In genomic region chr2:58534379-58534778, GRCm38 (mm10) we compare ENCODE assay signal across 11 mouse cellular contexts. TPM values are rescaled to one million over a fixed set of nuclear protein-coding genes. Genes with fewer than 3 reads are reported as not detected.
DNase-seq lines count a peak whose midpoint lies in the region; ATAC-seq lines count a peak whose summit lies in the region.
"Had no signal": no experiment of that assay in that cellular context is flagged by ENCODE, and none has a peak within 500 bp of the region (broad histone marks: within the 10 kb centered on the region; RNA-seq: fewer than 3 reads in every experiment).

No protein-coding gene starts in this region.

- 56% methylated on average over 4 of the region's 4 CpGs for WGBS in heart, embryonic 11.5 days (ENCODE audit: insufficient replicate concordance)

- peak overlapping the region; percentile 66 for H3K27ac ChIP-seq in heart, embryonic 11.5 days (ENCODE audit: low read depth, low read length)
- peak overlapping the region; percentile 5; the same call in 1 of the 2 replicates for H3K27ac ChIP-seq in brown adipose tissue, adult 24 weeks (replicated peaks; ENCODE audit: low read depth, low read length)

- intact Hi-C loops in left cerebral cortex, postnatal 14 days (cut with DNase I): no loop called here
- intact Hi-C loops in left cerebral cortex, postnatal 10 days (cut with DNase I): no loop called here

- no peaks in the 10 kb centered on the region for H3K36me3 ChIP-seq in heart, embryonic 11.5 days (ENCODE audit: control insufficient read depth, insufficient read depth, low read length)

- no peak for ATAC-seq in heart, embryonic 11.5 days (replicated peaks; ENCODE audit: insufficient number of reproducible peaks, low FRiP score, low TSS enrichment)
- ATAC-seq in hematopoietic stem cell, adult 5-6 weeks (replicated peaks in 1 of 2; ENCODE audit: insufficient read depth in 1 of 2, low FRiP score in 2 of 2, low TSS enrichment in 1 of 2, low read depth in 1 of 2, poor library complexity in 2 of 2, severe bottlenecking in 2 of 2): peak; percentile 89 to 92
- ATAC-seq: inflammation-experienced regulatory T-cells, adult 6 months; Patski had no signal

- H3K4me3 ChIP-seq in heart, embryonic 11.5 days (ENCODE audit: low read depth, low read length): no peak overlapping the region
- H3K4me3 ChIP-seq in brown adipose tissue, adult 24 weeks (ENCODE audit: insufficient read depth, low read depth, low read length): no peak overlapping the region

- H3K4me1 ChIP-seq in heart, embryonic 11.5 days (ENCODE audit: control insufficient read depth, insufficient read depth, low read length): peaks cover 85% of the 10 kb centered on the region
- peaks cover 49% of the 10 kb centered on the region for H3K4me1 ChIP-seq in brown adipose tissue, adult 24 weeks (ENCODE audit: control insufficient read depth, insufficient read depth, insufficient read length, low read length)

- no peak overlapping the region for H3K9ac ChIP-seq in heart, embryonic 11.5 days (ENCODE audit: low read depth, low read length)

- no peaks in the 10 kb centered on the region for H3K27me3 ChIP-seq in heart, embryonic 11.5 days (ENCODE audit: control insufficient read depth, insufficient read depth, low read length)
- H3K27me3 ChIP-seq: Patski had no signal

- no peak for DNase-seq in heart, adult 9 months (ENCODE audit: low spot score in 2 of 2)
- DNase-seq in left cerebral cortex, postnatal 14 days (ENCODE audit: low spot score in 2 of 2): peak; percentile 15 to 20
- DNase-seq in left cerebral cortex, postnatal 10 days (ENCODE audit: extremely low spot score in 1 of 2, low spot score in 2 of 2): no peak
- DNase-seq in retina, postnatal 1 day: no peak
- no peak for DNase-seq in kidney, postnatal 14 days
- DNase-seq: thymus, postnatal 14 days had no signal

- H3K4me2 ChIP-seq in heart, embryonic 11.5 days: no peak overlapping the region

- H3K9me3 ChIP-seq in heart, embryonic 11.5 days (replicated peaks; ENCODE audit: control insufficient read depth, low read length): no peaks in the 10 kb centered on the region

RNA-seq across cellular contexts. Expression of gene Acvr1, which starts 32.6 kb away (rescaled TPM):
- polyA plus RNA-seq in heart, embryonic 11.5 days (2014; fragmentation: Nextera tagmentation; extraction: Ambion mirVana): 11.8 and 12.9 TPM in 2 replicates
- 10 to 100 TPM; 32.7 to 33.8 TPM for total RNA-seq in left cerebral cortex, postnatal 14 days (2021)
- total RNA-seq in left cerebral cortex, postnatal 10 days (2021): 10 to 100 TPM; 34.1 to 38.5 TPM
- 5.0 and 7.7 TPM in 2 replicates for polyA plus RNA-seq in brown adipose tissue, adult 24 weeks (2012; ENCODE audit: insufficient read depth, insufficient read length, missing spikeins)
- 1.0 and 1.8 TPM in 2 replicates for total RNA-seq in hematopoietic stem cell, adult 5-6 weeks (2017)

RNA-seq across cellular contexts. Expression of gene Upp2, which starts 32.7 kb away (rescaled TPM):
- 8.4 and 8.6 TPM in 2 replicates for polyA plus RNA-seq in heart, embryonic 11.5 days (2014; fragmentation: Nextera tagmentation; extraction: Ambion mirVana)
- 10 to 100 TPM; 16.7 to 19.4 TPM for total RNA-seq in left cerebral cortex, postnatal 14 days (2021)
- total RNA-seq in left cerebral cortex, postnatal 10 days (2021): 10 to 100 TPM; 16.6 TPM
- 17.8 and 18.8 TPM in 2 replicates for polyA plus RNA-seq in brown adipose tissue, adult 24 weeks (2012; ENCODE audit: insufficient read depth, insufficient read length, missing spikeins)
- 1.6 TPM in 1 of 2 replicates, not detected in the other for total RNA-seq in hematopoietic stem cell, adult 5-6 weeks (2017)

Comparison
In these comparisons a context has a peak if more than half of its experiments do, and no peak if none do; other contexts are left out.
1. DNase-seq: peak in left cerebral cortex, postnatal 14 days (2 of 2); none in heart, adult 9 months (0 of 2), left cerebral cortex, postnatal 10 days (0 of 2), retina, postnatal 1 day (single experiment) and kidney, postnatal 14 days (single experiment).
2. RNA of gene Acvr1, which starts 32.6 kb away (total RNA-seq): 34.1 to 38.5 TPM in left cerebral cortex, postnatal 10 days and 32.7 to 33.8 TPM in left cerebral cortex, postnatal 14 days; 1.0 to 1.8 TPM in hematopoietic stem cell, adult 5-6 weeks; every median in the first group is over 10 times any median in the second.